ENCODE assay signal across 14 mouse cellular contexts in the genomic region with DNA sequence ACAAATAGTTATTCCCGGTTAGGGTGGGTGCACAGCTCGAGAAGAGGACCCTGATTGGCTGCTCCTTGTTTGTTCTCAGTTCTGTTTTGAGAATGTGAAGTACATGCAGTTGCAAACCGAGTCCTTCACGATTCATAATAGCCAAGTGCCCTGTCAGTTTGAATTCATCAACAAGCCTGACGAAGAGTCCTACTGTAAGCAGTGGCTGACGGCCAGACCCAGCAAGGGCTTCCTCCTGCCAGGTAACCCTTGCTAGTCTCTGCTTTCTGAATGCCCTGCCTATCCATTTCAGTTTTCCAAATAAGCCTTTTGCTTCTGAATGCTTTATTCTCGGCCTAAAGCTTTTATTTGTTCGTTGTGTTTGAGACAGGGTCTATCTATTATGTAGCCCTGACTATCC.
"Had no signal": no experiment of that assay in that cellular context is flagged by ENCODE, and none has a peak within 500 bp of the region (broad histone marks: within the 10 kb centered on the region; RNA-seq: fewer than 3 reads in every experiment).

No protein-coding gene starts in this region.

- H3K9me3 ChIP-seq: limb, embryonic 12.5 days; liver, embryonic 13.5 days; lung, embryonic 15.5 days; midbrain, embryonic 12.5 days; neural tube, embryonic 13.5 days had no signal

- DNase-seq: kidney, postnatal 10 days; liver; liver, embryonic 13.5 days; liver, postnatal 0 days; retina, postnatal 1 day; right cerebral cortex, postnatal 4 days; spleen, adult 18-20 months; thymus, adult 18-20 months; thymus, postnatal 14 days had no signal

- H3K27ac ChIP-seq: limb, embryonic 12.5 days; liver, embryonic 13.5 days; lung, embryonic 15.5 days; midbrain, embryonic 12.5 days; neural tube, embryonic 13.5 days had no signal

- ATAC-seq: liver, postnatal 0 days; midbrain, embryonic 16.5 days had no signal

- H3K27me3 ChIP-seq: limb, embryonic 12.5 days; liver, embryonic 13.5 days; lung, embryonic 15.5 days; midbrain, embryonic 12.5 days; neural tube, embryonic 13.5 days had no signal

- H3K9ac ChIP-seq: limb, embryonic 12.5 days; liver, embryonic 13.5 days; liver, postnatal 0 days; lung, embryonic 15.5 days; midbrain, embryonic 12.5 days; neural tube, embryonic 13.5 days had no signal

- H3K4me2 ChIP-seq: limb, embryonic 12.5 days; liver, embryonic 13.5 days; lung, embryonic 15.5 days; midbrain, embryonic 12.5 days; neural tube, embryonic 13.5 days had no signal

- H3K4me1 ChIP-seq: limb, embryonic 12.5 days; liver, embryonic 13.5 days; lung, embryonic 15.5 days; midbrain, embryonic 12.5 days; neural tube, embryonic 13.5 days had no signal

- H3K4me3 ChIP-seq: limb, embryonic 12.5 days; liver, embryonic 13.5 days; lung, embryonic 15.5 days; midbrain, embryonic 12.5 days; neural tube, embryonic 13.5 days had no signal
